Mouse (Mus musculus): ENCODE data around the gene Zfp868.
A peak's percentile ranks its signal among the peaks of the same experiment; 100 is the strongest.
"Not testable (repeated sequence)": the region's sequence is repeated elsewhere in the genome, so short reads cannot be mapped to it uniquely, and the experiment has no call there.

The Zfp868 gene

GRCm38 (mm10) chr8:69625095-69625789, at the start of gene Zfp868:
Zfp868 (minus strand) TSS chr8:69625548.
- DNase-seq (ENCODE audit: low spot score), result peak; percentile 99

- DNase-seq (ENCODE audit: low spot score), result not testable (repeated sequence)
Observed at GRCm38 (mm10) chr8:69665051-69665450, 39.7 kb upstream of the Zfp868 start.

- no peak for DNase-seq (ENCODE audit: low spot score)
Observed at GRCm38 (mm10) chr8:69661294-69661693, 35.9 kb upstream of the Zfp868 start.

- DNase-seq (ENCODE audit: low spot score), result peak; percentile 83
Observed at GRCm38 (mm10) chr8:69654358-69654981, 29.1 kb upstream of the Zfp868 start, which contains the start of gene Zfp964. Zfp964 (plus strand) TSS chr8:69654479.

GRCm38 (mm10) chr8:69653808-69654357, 28.5 kb upstream of the Zfp868 start:
- no peak for DNase-seq (ENCODE audit: low spot score)

GRCm38 (mm10) chr8:69618078-69618477, 7.3 kb downstream of the Zfp868 start:
- no peak for DNase-seq (ENCODE audit: low spot score)

- no peak for DNase-seq (ENCODE audit: low spot score)
Observed at GRCm38 (mm10) chr8:69614687-69615086, 10.7 kb downstream of the Zfp868 start.

GRCm38 (mm10) chr8:69597598-69597997, 27.8 kb downstream of the Zfp868 start:
- DNase-seq (ENCODE audit: low spot score), result not testable (repeated sequence)

GRCm38 (mm10) chr8:69584611-69585202, 40.6 kb downstream of the Zfp868 start:
- DNase-seq (ENCODE audit: low spot score), result peak; percentile 43

GRCm38 (mm10) chr8:69584201-69584600, 41.1 kb downstream of the Zfp868 start:
- not testable (repeated sequence) for DNase-seq (ENCODE audit: low spot score)
